Mouse (Mus musculus): ENCODE results near the gene Sgf29.

- no peak for TF ChIP-seq CTCF (IDR thresholded peaks at IDR 0.05; ENCODE audit: low read depth, low read length)
- no peak for TF ChIP-seq POLR2A (IDR thresholded peaks at IDR 0.05; ENCODE audit: borderline replicate concordance, low read depth, low read length)
These were observed 61.2 kb downstream of the Sgf29 start for GRCm38 (mm10) chr7:126710266-126710665.

All from bone marrow macrophage, adult 2 months (primary cell).